Mouse (Mus musculus): ENCODE results near the gene Oxsr1.
"Not testable (repeated sequence)": the region's sequence is repeated elsewhere in the genome, so short reads cannot be mapped to it uniquely, and the experiment has no call there.

The Oxsr1 gene

DNA sequence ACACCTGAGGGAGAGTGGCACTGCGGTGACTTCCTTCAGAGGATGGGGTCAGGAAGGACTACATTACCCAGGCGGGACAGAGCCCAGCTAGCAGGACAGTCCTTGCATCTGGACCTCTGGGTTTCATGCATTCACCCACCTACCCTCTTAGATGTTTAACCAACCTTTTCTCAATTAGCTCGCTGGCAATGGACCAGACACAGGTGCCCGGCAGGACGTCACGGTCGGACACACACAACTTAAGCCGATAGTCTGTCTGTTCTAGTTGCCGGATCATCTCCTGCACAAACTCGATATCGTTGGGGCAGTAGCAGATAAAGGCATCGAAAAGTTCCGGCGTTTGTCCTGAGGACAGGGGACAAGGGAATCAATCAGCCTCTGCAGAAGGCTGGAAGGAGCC is 15.6 kb upstream of the Oxsr1 start:
- no peak for DNase-seq

DNA sequence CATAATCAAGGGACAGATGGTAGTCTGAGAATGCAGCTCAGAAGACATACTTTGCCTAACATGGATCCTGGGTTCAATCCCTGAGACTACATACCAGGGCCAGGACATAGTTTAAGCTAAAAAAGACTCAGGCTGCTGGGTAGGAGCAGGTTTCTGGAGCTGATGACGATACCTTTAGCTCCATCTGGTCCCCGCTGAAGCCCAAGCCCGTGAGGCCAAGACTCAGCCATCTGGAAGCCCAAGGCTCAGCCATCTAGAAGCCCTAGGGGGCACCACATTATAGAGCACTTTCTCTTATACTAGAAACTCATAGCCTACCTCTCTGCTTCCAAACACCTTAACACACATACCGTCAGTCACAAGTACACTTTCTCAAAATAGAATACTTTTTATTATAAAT is 13.3 kb upstream of the Oxsr1 start:
- no peak for DNase-seq

DNA sequence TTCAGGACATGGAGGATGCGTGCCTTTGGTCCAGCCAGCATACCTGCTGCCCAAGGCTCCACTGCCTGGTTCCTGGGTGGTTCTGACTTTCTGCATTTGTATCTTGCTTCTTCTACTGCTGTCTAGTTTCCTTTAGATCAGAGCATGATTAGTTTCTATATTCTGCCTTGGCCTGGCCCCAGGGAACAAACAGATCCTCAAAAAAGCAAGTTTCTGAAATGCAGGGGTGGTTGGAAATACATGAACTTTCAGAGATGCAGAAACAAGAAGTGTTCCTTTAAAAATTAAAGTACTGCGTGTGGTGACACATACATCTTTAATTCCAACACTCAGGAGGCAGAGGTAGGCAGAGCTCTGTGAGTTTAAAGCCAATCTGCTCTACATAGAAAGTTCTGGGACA is 12.6 kb upstream of the Oxsr1 start:
- no peak for DNase-seq

DNA sequence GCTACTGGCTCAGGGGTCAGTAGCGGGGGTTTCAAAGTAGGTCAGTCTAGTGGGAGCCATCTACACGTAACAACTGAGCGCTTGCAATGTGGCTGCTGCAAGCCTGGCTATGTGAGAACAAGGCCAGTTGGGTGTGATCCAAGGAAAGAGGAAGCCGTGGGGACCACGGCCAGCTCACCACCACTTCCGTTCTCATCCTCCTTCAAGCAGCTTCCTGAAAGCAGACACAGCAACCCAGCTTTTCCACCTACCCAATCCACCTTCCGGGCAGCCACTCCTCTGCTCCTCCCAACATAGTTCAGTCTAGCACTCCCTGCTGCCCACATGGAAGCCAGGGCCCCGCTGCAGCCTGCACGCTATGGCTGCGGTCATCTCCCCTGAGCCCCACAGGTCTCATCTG is 12.1 kb upstream of the Oxsr1 start:
- peak; percentile 61 for DNase-seq

DNA sequence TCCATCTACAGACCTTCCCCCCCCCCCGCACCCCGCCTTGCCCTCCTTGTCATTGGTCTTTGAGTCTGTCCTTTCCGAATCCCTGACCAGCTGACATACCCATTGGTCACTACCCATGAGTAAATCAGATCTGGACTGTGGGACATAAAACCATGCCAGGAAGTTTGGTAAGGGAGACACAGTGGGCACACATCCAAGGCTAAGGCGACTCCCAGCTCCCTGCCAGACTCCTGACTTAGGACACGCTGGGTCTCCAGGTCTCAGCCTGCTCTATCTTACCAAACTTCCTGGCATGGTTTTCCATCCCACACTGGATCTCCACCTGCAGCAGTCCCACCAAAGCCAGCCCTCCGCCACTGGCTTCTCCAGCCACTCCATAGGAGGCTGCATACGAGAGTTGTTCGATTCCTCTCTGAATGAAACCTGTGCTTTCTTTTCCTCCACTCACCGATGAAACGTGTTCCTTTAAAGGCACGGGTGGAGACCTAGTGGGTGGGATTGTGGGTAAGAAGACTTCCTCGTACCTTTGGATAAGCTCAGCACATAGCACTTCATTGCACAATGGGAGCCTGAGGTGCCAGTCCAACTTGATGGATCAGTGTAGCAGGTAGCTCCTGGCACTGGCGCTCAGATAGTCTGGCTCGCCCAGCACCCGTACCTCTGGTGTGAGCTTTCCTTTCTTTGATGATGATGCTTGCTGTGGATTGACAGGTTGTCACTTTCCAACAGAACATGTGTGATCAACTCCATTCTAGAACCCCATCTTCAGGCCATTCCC is 8.1 kb upstream of the Oxsr1 start:
- no peak for DNase-seq

DNA sequence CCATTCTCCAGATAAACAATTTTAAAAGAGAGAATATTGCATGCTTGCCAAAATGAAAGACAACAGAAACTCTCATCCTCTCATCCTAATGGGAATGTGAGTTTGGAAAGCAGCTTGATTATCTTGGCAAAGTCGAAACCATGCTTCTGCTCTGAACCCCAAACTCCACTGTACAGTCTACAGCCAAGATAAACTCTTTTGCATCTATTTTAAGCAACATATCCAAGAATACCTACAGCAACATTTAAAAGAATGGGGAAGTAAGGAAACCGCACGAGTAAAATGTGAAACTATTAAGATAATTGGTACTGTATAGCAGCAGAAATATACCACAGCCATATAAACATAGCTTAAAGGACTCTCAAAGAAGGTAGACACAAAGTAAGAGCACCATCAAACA is 6.3 kb upstream of the Oxsr1 start:
- DNase-seq, result no peak

DNA sequence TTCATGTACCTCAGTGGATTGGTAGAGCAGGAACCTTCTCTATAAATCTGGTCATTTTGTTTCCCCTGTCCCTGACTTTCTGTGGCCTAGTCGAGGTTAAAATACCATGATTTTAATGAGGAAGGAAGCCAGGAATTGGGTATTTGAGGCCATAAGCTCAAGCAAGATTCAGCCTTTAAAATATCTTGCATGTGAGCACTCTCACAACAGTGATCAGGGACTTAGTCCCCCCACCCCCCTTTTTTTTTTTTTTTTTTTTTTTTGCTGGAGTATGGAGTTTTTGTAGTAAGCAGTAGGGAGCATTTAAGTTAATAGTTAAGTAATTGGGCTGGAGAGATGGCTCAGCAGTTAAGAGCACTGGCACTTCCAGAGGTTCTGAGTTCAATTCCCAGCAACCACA is 1.9 kb upstream of the Oxsr1 start:
- DNase-seq, result no peak

DNA sequence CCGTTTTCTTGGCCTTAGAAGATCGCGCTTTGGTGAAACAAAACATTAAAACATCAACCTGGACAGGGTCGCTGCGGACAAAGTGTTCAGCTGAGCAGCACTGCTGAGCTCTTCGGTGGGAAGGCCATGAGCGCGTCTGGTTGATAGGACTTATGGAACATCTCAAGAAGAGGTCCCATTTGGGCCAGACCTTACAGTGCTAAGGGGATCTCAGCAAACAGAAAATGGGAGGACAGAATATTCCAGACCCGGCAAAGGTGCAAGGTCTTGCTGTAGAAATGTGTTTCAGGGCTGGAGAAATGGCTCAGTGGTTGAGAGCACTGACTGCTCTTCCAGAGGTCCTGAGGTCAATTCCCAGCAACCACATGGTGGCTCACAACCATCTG is 1.0 kb upstream of the Oxsr1 start:
- no peak for DNase-seq

DNA sequence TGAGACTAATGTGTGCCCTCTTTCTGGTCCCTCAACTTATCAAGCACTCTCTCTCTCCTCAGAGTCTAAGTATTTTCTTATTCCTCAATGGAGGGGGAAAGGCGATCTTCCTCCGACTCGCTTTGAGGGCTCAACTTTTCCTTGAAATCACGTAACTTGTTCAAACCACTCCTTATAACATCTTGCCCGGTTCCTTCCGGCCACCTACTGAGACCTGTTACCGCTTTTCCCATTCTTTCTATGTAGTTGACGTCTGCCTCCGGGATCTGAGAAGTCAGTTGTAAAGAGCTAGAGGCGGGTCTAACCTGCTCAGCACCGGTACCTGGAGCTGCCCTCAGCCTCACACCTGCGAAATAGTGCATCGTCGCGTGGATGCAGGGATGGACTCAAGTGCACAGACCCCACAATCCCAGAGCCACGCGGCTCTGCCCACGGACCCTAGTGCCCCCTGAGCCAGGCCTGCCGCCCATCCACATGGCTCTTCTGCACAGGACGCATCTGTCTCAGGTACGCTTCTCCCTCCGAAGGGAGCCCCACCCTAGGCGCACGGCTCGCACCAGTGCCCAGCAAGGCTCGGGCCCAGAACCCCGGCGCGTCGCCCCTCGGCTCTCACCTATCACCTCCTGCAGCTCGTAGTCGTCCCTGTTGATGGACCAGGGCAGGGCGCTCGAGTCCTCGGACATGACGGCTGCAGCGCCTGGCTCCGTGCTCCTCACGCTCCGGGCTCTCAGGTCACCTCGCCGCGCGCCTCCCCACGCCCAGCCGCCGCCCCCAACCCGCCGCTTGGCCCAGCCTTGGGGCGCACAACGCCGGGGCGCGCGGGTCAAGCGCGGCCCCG is 616 bp downstream of the Oxsr1 start:
- peak; percentile 56 for DNase-seq

DNA sequence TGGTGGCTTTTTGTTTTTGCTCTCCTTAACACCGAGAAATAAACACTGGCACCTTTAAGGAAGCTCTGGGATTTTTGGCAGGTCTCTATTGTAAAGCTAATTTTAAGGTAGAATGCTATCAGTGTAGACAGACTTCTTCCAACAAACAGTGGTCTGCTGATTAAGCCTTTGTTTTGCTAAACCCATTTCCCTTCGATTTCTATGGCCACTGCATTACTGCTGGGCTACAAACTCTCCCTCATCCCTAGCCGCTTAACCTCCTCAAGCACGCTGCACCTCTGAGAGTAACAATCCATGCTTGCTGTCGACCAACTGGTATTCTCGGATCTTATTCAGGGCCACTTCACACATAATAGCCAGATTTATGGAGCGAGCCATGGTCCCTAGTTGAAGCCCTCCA is 1.3 kb downstream of the Oxsr1 start:
- no peak for DNase-seq

DNA sequence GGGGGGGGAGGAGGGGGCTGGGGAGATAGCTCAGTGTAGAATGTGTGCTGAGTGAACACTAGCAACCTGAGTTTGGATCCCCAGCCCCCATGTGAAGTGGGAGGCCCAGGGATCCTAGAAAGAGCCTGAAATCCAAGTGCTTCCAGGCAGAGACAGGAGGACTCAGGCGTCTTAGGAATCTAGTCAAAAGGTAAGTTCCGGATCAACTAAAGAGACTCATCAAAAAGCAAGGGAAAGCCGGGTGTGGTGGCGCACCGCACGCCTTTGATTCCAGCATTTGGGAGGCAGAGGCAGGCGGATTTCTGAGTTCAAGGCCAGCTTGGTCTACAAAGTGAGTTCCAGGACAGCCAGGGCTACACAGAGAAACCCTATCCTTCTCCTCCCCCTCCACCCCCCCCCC is 1.8 kb downstream of the Oxsr1 start:
- DNase-seq, result no peak

DNA sequence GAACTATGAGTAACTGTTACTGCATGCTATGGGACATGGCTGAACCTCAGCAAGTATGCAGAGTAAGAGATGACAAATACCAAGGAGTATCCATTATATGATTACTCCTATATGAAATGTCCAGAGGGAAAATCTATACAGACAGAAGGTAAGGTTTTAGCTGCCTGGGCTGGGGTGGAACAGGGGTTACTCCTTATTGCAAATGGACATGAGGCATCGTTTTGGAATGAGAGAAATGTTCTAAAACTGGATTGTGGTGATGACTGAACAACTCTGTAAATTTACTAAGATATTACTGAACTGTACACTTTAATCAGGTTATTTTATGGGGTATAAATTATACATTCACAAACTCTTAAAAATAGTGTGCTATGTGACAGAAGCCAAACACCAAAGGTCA is 3.3 kb downstream of the Oxsr1 start:
- no peak for DNase-seq

DNA sequence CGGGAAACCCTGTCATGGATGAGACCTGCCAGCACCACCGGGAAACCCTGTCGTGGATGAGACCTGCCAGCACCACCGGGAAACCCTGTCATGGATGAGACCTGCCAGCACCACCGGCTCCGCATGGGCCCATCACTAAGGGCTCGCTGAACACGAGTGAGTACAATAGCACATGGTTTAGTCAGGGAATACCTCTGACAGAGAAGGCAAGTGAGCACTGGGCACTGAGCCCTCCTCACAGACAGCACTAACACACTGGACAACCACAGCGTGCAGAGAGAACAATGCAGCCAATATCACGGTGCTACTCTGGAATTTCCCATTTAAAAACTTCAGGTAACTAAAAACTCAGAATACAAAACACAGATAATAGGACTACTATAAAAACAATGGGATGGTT is 9.1 kb downstream of the Oxsr1 start:
- DNase-seq, result no peak

DNA sequence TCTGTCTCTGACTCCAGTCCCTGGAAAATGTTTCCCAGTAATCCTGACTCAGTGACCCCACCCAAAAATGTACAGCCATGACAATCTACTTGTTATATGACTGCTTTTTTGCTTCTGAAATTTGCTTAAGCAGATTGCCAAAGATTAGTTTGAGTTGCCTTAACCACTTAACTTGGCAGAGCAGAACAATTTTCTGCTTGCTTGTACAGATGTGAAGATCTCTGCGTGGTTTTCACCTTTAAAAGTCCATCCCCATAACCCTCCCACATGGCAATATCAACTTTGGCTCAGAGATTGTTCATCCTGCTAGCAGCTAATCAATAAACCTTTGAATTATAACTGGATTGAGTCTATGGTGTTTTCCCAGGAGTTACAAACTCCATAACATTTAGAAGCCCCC is 13.2 kb downstream of the Oxsr1 start:
- DNase-seq, result no peak

DNA sequence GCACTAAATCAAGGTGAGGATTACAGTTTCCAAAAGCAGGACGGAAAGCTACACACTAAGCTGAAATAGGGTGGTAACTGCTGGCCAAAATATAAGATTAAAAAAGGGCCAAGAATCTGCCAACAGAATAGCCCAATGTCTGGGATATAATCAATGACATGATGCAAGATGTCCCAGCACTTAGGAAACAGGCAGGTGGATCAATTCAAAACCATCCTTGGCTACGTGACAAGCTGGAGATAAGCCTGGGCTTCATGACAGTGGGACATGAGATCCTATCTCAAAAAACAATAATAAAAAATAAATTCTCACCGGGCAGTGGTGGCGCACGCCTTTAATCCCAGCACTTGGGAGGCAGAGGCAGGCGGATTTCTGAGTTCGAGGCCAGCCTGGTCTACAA is 16.4 kb downstream of the Oxsr1 start:
- DNase-seq, result no peak

DNA sequence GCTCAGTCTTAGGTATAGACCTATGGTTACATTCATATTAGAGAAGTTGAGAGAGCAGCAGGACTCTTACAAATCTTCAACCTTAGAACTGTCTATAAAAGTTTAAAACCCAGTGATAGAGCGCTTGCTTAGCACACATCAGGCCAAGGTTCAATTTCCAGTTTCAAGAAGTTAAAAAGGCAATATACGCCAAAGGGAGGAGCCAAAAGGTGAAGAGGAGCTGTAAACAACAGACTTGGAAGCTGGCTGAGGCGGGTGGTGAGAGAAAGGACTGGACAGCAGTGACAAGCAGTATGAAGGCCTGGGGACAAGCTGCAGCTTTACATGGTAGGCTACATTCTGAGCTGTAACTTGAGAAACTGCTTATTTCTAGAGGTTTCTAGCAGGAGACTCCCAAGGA is 23.7 kb downstream of the Oxsr1 start:
- DNase-seq, result no peak

DNA sequence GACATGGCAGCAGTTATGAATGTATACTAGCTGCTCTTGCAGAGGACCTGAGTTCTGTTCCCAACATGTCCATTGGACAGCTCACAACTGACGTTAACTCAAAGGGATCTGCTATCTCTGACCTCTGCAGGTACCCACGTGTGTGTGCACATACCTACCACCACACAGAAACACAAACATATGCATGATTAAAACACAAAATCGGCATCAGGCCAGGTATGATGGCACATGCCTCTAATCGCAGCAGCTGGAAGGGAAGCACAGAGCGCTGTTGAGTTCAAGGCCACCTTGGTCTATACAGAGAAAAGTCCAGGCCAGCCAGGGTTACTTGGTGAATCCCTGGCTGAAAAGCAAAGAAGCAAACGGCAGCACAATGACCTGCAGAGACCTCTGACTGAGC is 24.5 kb downstream of the Oxsr1 start:
- no peak for DNase-seq

DNA sequence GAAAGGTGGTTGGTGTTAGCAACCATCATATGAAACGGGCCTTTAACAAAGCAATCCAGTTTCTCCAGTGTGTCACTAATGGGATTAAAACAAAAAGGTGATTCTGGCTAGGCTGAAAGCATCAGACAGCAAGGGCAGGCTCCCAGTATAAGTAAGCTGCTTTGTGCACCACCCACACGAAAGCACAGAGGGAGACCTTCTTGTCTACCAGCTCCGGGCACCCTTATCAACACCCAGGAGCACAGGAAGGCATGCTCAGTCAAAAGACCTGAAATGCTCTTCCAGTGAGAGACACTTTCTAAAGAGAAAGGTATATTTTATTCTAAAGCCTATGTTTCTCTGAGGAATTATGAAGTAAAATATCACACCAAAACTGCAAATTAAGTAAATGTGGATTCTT is 31.4 kb downstream of the Oxsr1 start:
- no peak for DNase-seq

DNA sequence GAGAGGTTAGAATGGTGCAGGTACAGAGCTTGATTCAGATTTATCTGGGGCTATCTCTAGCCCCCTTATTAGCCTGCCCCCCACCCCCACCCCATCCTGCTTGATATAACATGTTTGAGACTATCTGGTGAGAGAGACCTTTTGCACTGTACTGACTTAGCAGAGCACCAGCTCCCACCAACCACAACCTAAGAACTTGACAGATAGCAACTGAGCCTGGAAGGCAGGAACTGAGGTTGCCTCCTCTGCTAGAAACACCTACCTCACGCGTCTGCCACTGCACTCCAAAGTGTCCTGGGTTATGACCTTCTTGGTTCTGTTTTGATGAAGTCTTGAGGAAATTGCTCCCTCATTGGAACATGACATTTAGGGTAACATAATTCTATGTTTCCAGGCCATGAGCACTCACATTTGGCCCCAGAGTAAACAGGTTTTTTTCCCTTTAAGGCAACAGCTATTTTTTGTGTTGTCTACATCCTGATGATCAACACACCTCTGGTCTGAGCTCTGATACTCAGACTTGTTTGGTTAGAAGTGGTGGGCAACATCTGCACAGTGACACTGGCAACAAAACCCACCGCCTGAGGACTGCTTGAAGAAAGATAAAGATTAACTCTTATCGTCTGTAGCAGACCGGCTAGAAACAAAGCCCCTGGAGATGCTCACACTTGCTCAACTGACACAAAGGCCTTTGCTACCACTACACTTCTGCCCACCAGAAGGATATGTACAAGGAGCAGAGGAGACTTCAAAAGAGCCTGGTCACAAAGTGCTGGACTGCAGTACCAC is 41.1 kb downstream of the Oxsr1 start:
- DNase-seq, result no peak

DNA sequence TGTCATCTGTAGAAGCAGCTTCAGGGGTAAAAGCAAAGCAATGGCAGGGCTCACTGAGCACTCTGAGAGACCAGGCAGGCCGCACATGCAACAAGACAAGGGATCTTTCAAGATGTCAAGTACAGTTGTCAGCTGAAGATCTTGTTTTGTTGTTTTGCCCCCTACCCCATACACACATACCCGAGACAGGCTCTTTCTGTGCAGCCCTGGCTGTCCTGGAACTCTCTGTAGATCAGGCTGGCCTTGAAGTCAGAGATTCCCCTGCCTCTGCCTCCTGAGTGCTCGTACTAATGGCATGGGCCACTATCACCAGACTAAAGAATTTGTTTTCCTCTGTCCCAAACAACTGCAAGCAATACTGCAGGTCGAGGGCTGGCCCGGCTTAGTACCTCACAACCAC is 44.2 kb downstream of the Oxsr1 start:
- DNase-seq, result no peak

DNA sequence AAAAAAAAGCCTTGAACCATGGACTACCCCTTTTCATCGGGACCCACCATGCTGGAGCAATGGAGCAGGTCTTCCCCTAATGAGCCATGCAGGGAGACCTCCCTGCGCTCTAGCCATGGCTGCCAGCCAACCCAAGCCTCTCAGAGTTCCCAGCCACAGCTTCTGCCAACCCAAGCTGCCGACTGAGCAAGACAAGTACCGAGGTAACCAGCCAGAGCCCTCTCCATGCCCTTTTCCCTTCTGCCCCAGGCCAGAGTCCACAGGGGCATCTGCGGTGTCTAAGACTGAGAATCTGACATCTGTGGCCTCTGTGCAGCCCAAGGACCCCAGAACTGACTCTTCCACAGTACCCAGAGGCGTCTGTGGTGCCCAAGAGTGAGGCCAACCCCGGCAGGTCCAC is 45.9 kb downstream of the Oxsr1 start:
- DNase-seq, result peak; percentile 30

DNA sequence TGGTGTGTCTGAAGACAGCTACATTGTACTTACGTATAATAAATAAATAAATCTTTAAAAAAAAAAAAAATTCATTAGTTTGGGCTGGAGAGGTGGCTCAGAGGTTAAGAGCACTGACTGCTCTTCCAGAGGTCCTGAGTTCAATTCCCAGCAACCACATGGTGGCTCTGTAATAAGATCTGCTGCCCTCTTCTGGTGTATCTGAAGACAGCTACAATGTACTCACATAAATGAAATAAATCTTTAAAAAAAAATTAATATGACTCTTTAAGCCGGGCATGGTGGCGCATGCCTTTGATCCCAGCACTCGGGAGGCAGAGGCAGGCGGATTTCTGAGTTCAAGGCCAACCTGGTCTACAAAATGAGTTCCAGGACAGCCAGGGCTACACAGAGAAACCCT is 47.4 kb downstream of the Oxsr1 start:
- not testable (repeated sequence) for DNase-seq

DNA sequence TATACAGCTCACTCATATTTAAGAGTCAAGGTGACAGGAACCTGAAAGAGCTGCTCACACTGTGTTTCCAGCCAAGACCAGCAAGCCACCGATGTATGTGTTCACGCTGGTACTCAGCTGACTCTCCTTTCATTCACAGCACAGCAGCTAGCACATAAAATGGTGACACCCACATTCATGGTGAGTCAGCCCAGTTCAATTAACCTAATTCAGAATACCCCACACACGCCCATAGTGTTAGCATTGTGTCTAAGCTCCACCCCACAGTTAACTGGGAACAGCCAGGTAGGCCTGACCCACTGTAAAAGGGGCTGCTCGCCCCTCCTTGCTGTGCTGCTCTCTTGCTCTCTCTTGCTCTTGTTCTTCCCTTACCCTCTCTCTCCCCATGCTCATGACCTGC is 50.7 kb downstream of the Oxsr1 start:
- no peak for DNase-seq
